Mouse (Mus musculus) liver, postnatal 0 days (tissue): Measurements from ENCODE around the gene Ppp1r9a.

Experiments used
- CTCF ChIP-seq: sonication (generic); IDR thresholded peaks from 2 replicates; pipeline ENCODE4 v1.5.1; 2016; ENCODE audit warnings: antibody characterized with exemption, low read depth
- EP300 ChIP-seq: IDR thresholded peaks from 2 replicates; pipeline ENCODE4 v1.6.1; 2016; ENCODE audit warnings: antibody characterized with exemption, low read depth, mild to moderate bottlenecking

GRCm38 (mm10) chr6:5092795-5093194, 190.1 kb downstream of the Ppp1r9a start:
- TF ChIP-seq EP300 (no peak), CTCF (no peak)
